Mouse (Mus musculus): ENCODE measurements around the gene Tbc1d19.

The Tbc1d19 gene

GRCm38 (mm10) chr5:53909201-53909600 is 99.8 kb downstream of the Tbc1d19 start:
- no peak for DNase-seq (ENCODE audit: low spot score)

DNA sequence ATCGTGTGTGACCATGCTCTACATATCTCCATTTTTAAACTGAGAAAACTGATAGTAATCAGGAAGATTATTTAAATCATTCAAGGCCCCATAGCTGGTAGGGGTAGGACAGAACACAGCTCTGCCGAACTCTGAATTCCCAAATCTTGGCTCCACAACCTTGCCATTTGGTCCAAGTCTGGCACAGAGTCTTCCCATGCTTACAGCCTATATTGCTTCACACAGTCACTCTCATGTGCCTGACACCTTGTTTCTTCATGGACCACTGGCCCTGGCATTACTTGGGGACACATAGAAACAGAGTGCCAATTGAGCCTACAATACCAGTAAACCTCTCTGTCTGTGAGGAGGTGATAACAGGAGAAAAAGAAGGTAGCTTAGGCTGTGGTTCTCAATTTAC is 111.0 kb downstream of the Tbc1d19 start:
- no peak for DNase-seq (ENCODE audit: low spot score)

DNA sequence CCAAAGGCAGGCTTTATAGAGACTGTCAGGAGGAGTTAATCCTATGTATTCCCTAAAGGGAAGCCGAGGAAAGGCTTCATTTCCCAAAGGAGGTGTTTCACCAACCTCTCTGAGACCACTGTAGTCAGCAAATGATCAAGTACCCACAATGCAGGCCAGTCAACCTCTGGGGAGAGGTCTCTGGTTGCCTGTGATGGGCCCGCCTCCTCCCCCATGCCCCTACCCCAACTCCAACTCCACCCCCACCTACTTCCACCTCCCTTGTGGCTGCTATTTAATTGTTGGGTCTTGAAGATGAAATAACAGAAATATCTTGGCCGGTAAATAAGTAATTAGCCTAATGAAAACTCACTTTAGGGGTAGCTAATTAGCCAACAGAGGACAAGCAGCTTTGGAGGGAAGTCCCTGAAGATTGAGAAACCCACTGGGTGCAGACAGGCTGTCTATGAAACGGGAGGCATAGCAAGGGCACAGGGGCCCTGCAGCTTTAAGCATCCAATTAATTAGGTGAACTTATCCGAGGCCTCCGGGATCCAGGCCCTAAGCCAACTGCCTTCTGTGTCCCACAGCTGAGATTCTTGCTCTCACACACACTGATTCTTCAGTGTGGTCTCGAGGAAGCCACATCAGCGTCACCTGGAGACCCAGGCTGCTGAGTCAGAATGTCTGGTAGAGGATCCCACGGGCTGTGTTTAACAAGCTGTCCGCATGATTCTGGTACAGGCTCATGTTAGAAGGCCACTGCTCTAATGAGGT is 112.9 kb downstream of the Tbc1d19 start:
- DNase-seq (ENCODE audit: low spot score): no peak

GRCm38 (mm10) chr5:53924005-53924404 is 114.6 kb downstream of the Tbc1d19 start:
- peak; percentile 55 for DNase-seq (ENCODE audit: low spot score)

DNA sequence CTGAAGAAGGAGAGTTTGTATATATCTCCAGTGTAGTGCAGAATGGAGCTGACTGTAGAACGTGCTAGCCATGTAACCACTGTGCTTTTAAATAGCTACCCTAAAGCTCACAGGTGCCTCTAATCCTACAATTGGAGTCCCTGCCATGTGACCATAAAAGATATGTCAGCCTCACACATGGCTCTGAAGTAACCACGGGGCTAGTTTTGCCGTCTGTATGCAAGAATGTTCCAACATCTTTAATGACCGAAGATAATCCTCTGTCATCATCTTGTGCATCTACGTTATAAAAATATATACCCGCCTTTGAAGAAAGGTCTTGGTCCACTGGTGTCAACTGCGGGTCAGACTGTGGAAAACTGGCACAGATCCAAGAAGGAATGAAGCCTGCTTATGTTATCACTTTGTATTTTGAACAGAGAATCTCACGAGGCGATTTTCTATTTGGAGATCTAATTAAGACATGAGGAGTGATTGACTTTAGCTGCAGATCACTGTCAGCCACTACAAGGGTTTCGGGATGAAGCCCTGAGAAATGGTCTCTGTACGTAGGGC is 117.0 kb downstream of the Tbc1d19 start:
- DNase-seq (ENCODE audit: low spot score): no peak

DNA sequence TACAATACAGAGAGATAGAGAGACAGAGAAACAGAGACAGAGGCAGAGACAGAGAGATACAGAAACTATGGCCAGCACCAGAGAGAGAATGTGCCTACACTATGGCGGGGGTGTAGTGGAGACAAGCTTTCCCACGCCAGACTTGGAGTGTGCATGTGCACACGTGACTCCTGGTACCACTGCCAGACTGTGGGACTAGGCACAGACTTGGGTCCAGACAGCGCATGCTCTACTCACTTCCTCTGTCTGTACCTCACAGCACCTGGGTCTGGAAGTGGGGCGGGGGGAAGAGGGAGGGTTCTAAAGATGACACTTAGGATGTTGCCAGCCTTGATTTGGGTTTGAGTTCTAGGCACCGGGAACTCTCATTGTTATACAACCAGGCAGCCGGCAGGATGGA is 118.5 kb downstream of the Tbc1d19 start:
- DNase-seq (ENCODE audit: low spot score): no peak

GRCm38 (mm10) chr5:53928537-53928936 is 119.1 kb downstream of the Tbc1d19 start:
- DNase-seq (ENCODE audit: low spot score): no peak

DNA sequence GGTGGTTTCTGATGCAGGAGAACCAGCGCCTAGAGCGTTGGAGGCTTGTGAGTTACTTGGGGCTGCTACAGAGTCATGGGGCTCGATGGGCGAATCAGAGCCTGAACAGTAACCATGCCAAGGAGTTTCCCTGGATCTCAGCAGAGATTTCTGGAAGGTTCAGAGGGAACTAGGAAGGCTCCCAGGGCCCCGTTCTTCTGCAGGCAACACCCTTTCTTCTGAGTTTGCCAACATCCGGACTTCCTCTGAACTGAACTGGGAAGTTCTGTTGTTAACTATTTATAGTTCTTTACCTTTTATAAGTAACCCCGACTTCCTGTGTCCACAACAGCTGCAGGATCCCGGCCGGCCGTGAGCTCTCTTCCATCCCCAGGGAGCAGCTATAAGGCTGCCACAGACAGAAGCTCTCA is 119.8 kb downstream of the Tbc1d19 start:
- DNase-seq (ENCODE audit: low spot score): no peak

- DNase-seq (ENCODE audit: low spot score): no peak
Observed at GRCm38 (mm10) chr5:53929814-53930213, 120.4 kb downstream of the Tbc1d19 start.

GRCm38 (mm10) chr5:53931011-53931410 is 121.6 kb downstream of the Tbc1d19 start:
- no peak for DNase-seq (ENCODE audit: low spot score)

GRCm38 (mm10) chr5:53933628-53934027 is 124.2 kb downstream of the Tbc1d19 start:
- DNase-seq (ENCODE audit: low spot score): peak; percentile 69

- DNase-seq (ENCODE audit: low spot score): no peak
Observed at GRCm38 (mm10) chr5:53934040-53934439, 124.6 kb downstream of the Tbc1d19 start.

DNA sequence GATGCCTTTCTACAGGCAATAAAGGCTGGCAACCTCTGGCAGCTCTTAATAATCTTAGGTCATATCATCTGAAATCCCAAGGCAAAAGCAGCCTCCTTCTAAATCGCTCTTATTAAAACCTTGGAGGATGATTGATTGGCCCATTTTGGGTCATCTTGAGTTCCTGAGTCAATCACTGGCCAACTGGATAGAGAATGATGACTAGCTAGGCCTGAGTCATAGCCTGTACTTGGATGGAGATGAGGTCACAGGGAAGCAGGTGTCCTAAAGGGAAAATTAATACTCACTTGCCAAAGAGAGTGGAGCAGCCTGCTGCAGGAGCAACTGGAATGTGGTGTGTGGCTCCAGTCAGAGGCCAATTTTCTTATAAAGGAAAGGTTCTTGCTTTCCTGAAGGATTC is 125.4 kb downstream of the Tbc1d19 start:
- DNase-seq (ENCODE audit: low spot score): no peak

DNA sequence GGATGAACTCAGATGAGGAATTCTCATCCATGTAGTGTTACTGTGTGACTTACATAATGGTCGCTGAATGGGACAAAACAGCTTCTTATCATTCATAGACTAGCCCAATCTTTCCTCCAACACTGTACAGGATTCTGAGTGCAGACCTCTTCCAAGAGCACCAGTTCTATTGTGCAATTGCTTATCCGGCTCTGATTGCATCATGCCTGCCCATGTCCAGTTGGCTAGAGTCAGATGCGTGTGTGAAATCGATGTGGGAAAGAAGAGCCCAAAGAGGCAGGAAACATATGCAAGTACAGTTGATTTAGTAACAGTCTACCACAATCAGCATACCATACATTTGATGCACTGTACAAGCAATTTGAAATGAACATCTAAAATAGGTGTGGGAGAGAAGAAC is 127.8 kb downstream of the Tbc1d19 start:
- peak; percentile 93 for DNase-seq (ENCODE audit: low spot score)

- DNase-seq (ENCODE audit: low spot score): no peak
Observed at GRCm38 (mm10) chr5:53939026-53939425, 129.6 kb downstream of the Tbc1d19 start.

DNA sequence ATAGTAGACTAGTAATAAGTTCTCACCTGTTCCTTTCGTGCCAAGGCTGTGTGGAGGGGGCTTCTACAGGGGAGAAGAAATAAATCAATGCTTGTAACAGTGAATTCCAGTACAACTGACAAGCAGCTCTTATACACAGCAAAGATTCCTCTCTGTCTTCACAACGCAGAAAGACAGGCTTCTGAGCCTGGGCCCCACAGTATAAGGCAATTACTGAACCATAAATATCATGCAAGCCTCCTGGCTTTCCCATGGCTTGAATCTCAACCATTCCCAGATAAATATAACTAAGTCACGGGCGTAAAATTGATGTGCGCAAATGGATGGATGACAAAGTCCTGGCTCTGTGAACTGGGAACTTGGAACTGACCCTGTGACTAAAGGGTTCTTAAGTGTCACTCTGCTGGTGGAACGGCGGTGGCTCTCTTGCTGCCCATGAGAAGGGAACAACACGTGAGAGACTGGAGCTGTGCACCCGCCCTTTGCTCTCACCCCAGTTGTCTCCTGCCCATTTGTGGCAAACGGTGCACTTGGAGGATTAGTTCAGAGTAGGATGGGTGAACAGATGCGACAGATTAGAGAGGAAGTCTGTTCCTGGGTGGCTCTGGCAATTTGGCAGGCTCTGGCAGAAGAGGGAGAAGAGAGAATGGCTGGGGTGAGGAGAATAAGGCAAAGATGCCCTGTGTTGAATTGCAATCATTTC is 132.1 kb downstream of the Tbc1d19 start:
- no peak for DNase-seq (ENCODE audit: low spot score)

- no peak for DNase-seq (ENCODE audit: low spot score)
Observed at GRCm38 (mm10) chr5:53942332-53942731, 132.9 kb downstream of the Tbc1d19 start.

- DNase-seq (ENCODE audit: low spot score): peak; percentile 45
Observed at GRCm38 (mm10) chr5:53943321-53943857, 134.0 kb downstream of the Tbc1d19 start.

DNA sequence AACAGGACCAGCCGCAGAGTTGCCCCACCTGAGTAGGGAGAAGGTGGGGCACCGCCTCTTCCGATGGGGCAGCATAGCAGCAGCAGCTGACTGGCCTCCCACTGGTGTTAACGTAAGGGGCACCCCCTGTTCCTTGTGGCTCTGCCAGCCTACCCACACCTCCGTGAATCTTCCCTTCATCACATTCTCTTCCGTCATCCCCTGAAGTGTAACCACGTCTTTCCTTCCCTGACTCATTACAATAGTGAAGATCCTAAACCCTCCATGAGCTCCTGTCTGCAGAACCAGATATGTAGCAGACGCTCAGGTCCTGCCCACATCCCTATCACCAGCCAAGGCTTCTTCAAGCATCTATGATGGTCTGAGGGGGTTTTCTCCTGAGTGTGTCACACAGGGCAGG is 137.3 kb downstream of the Tbc1d19 start:
- no peak for DNase-seq (ENCODE audit: low spot score)

- peak; percentile 36 for DNase-seq (ENCODE audit: low spot score)
Observed at GRCm38 (mm10) chr5:53947549-53948183, 138.3 kb downstream of the Tbc1d19 start.

DNA sequence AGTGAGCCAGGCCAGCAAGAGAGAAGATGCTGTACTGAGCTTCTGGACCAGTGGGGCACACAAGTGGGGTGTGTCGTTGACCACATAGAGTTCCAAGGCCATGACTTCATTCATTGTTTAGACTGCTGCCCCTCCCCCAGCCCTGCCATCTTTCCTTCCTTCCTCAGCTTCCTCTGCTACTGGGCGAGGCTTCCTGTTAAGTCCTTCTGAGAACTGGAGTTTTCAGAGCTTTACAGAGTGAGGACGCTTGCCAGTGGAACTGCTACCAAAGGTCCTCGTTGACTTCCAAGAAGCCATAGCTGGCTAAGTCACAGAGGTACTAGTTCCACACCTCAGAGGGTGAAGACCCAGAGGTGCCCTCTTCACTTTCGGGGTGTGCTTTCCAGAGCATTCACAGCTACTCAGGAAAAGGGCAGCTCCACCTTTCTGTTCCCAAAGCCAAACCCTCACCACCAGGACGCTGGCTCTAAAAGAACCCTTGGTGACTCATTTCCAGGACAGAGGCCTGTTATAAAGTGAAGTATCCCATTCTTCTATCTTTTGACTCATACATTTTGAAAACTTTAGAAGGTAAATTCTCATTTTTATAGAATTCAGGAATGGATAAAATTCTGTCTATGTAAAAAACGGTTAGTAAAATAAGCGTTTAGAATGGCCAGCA is 139.3 kb downstream of the Tbc1d19 start:
- DNase-seq (ENCODE audit: low spot score): peak; percentile 75

- DNase-seq (ENCODE audit: low spot score): no peak
Observed at GRCm38 (mm10) chr5:53950189-53950588, 140.8 kb downstream of the Tbc1d19 start.

Data from adipocyte (in vitro differentiated cells).